Mouse (Mus musculus): Measurements from ENCODE around the gene N4bp2. TPM values are rescaled to one million over a fixed set of nuclear protein-coding genes. Genes with fewer than 3 reads are reported as not detected.

Gene N4bp2
- total and polyA plus RNA-seq, 2 experiments from 2014 or later: 12.0 to 33.0 TPM

DNA sequence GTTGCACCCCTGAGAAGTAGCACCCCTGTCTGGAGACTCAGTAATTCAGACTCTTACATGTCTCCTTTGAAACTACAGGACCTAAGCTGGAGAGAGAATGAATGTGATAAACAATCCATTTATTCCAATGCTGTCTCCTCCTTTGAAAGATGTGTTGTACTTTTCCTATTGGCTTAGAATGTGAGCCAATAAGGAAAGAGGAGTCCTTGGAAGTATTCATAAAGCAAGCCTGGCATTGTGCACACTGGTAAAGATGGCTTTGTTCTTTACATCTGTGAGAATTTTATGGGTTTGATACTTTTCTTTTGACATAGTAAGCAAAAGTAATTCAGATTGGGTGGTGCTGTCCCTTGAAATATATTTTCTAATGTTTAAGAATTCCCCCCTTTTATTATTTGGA is 1.4 kb upstream of the N4bp2 start:
- H3K4me1 ChIP-seq (ENCODE audit: insufficient read depth, low read length): no peaks in the 10 kb centered on the region
- H3K9ac ChIP-seq (replicated peaks; ENCODE audit: low read length, poor library complexity, severe bottlenecking): no peak overlapping the region
- no peaks in the 10 kb centered on the region for H3K9me3 ChIP-seq (ENCODE audit: low read length)
- no peaks in the 10 kb centered on the region for H3K36me3 ChIP-seq (ENCODE audit: insufficient read depth, low read length)
- H3K4me3 ChIP-seq (ENCODE audit: low read depth, low read length): no peak overlapping the region
- no peak for ATAC-seq (ENCODE audit: low FRiP score)
- no peak overlapping the region for H3K4me2 ChIP-seq (ENCODE audit: low read depth, low read length, poor library complexity, severe bottlenecking)
- H3K27me3 ChIP-seq (ENCODE audit: insufficient read depth, low read length): no peaks in the 10 kb centered on the region
- no peak for TF ChIP-seq CTCF (IDR thresholded peaks at IDR 0.05)
- peak; percentile 39 for DNase-seq (ENCODE audit: low spot score)
- H3K27ac ChIP-seq (ENCODE audit: low read depth, low read length): no peak overlapping the region

DNA sequence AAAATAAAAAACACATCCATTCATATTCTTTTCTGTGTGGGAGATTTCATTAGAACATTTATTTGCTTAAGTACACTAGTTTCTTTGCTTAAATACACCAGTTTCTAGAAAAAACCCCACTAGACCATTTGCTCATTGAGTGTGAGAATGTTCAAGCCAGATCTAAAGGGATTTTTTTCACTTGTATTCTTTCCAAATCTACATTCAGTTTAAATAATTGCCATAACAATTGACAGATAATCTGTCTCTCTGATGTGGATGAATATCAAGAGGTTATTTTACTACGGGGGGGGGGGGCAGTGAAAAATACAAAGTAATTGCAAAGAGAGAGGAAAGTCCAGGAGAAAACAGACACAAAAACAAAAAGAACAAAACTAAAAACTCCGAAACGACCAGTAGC is 635 bp upstream of the N4bp2 start:
- Histone ChIP-seq H3K4me1 (ENCODE audit: insufficient read depth, low read length) (no peaks in the 10 kb centered on the region), H3K4me3 (ENCODE audit: low read depth, low read length) (peak overlapping the region; percentile 91), H3K27me3 (ENCODE audit: insufficient read depth, low read length) (no peaks in the 10 kb centered on the region), H3K9me3 (ENCODE audit: low read length) (no peaks in the 10 kb centered on the region), H3K9ac (replicated peaks; ENCODE audit: low read length, poor library complexity, severe bottlenecking) (peak overlapping the region; percentile 97), H3K27ac (ENCODE audit: low read depth, low read length) (peak overlapping the region; percentile 100), H3K4me2 (ENCODE audit: low read depth, low read length, poor library complexity, severe bottlenecking) (peak overlapping the region; percentile 71), H3K36me3 (ENCODE audit: insufficient read depth, low read length) (no peaks in the 10 kb centered on the region)
- ATAC-seq (ENCODE audit: low FRiP score) (no peak), DNase-seq (ENCODE audit: low spot score) (no peak)
- TF ChIP-seq CTCF (IDR thresholded peaks at IDR 0.05): no peak
- WGBS: 1% methylated on average over 3 of the region's 3 CpGs

DNA sequence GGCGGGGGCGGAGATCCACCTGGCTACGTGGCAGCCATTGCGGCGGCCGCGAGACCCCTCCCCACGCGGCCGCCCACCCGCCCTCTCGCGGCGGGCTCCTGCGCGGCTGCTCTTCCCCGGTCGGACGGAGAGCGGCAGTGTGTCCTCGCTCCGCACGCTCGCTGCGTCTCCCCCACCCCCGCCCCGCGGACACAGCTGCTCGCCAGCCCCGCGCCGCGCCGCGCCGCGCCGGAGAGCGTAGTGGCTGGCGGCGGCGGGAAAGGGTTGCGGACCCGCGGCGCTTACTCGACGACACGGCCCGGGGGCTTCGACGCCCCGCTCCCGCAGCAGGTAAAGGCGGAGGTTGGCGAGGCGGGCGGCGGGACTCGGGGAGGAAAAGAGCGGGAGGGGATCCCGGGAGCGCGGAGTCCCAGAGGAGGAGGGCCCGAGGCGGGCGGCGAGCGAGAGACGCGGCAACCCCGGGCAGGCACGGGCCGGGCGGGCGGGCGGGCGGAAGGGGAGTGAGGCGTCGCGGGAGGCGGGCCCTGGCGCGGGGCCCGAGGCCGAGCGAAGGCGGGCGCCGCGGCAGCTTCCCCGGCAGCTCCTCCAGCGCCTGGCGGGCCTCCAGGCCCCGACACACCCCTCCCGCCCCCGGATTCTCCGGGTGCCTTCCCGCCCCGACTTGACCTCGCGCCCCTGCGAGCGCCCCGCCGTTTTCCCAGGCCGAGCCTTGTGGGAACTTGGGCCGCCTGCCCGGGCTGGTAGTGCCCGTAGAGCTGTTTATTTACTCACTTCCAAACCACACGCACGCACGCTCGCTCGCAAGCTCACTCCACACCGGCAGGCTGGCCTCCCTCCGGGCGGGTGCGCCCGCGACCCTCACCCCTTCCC is 830 bp downstream of the N4bp2 start:
- TF ChIP-seq CTCF (IDR thresholded peaks at IDR 0.05): peak; percentile 73
- Histone ChIP-seq H3K36me3 (ENCODE audit: insufficient read depth, low read length) (no peaks in the 10 kb centered on the region), H3K9me3 (ENCODE audit: low read length) (no peaks in the 10 kb centered on the region), H3K4me1 (ENCODE audit: insufficient read depth, low read length) (no peaks in the 10 kb centered on the region), H3K27me3 (ENCODE audit: insufficient read depth, low read length) (no peaks in the 10 kb centered on the region), H3K4me3 (ENCODE audit: low read depth, low read length) (peak overlapping the region; percentile 91), H3K27ac (ENCODE audit: low read depth, low read length) (peak overlapping the region; percentile 100), H3K9ac (replicated peaks; ENCODE audit: low read length, poor library complexity, severe bottlenecking) (peak overlapping the region; percentile 97), H3K4me2 (ENCODE audit: low read depth, low read length, poor library complexity, severe bottlenecking) (peak overlapping the region; percentile 71)
- ATAC-seq (ENCODE audit: low FRiP score): peak; percentile 89
- DNase-seq (ENCODE audit: low spot score): peak; percentile 90
- under 1% methylated on average over 66 of the region's 121 CpGs for WGBS

DNA sequence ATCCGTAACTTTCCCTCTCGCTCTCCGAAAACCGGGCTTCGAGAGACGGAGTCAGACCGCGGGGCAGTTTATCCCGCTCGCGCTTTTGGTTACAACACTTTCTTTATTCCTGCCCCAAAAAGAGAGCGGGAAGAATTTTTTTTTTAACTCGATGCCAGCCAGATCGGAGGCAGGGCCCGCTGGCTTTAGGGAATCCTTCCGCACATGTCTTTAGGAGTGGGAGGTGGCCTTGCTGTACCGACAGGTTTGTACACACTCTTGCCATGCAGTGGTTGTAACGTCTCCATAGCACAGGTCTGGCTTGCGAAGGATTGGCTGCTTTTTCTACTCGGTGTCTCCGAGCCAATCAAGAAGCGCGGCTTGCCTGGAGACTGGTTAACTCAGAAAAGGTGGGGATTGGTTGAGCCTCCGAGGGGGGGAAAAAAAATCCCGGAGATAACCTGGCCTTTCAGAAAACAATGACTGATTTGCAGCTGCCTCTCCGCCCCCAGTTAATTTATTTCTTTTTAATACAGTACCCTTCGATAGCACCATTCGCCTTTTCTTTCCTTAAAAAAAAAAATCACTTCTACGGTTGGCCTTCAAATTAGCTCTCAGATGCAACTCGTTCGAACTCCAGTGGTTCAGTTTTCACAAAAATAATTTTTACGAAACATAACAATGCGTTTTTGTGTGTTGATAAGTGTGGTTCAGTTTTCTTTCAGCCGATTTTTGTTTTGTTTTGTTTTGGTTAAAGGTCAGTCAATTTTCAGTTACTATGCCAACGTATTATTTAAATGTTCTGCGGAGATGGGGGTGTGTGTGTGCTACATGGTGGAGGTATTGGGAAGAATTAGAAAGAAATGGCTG is 1.7 kb downstream of the N4bp2 start:
- Histone ChIP-seq H3K4me2 (ENCODE audit: low read depth, low read length, poor library complexity, severe bottlenecking) (peak overlapping the region; percentile 71), H3K4me1 (ENCODE audit: insufficient read depth, low read length) (no peaks in the 10 kb centered on the region), H3K9me3 (ENCODE audit: low read length) (no peaks in the 10 kb centered on the region), H3K36me3 (ENCODE audit: insufficient read depth, low read length) (no peaks in the 10 kb centered on the region), H3K27me3 (ENCODE audit: insufficient read depth, low read length) (no peaks in the 10 kb centered on the region), H3K4me3 (ENCODE audit: low read depth, low read length) (peak overlapping the region; percentile 91), H3K9ac (replicated peaks; ENCODE audit: low read length, poor library complexity, severe bottlenecking) (peak overlapping the region; percentile 97), H3K27ac (ENCODE audit: low read depth, low read length) (peak overlapping the region; percentile 100)
- DNase-seq (ENCODE audit: low spot score): peak; percentile 97
- no peak for TF ChIP-seq CTCF (IDR thresholded peaks at IDR 0.05)
- peak; percentile 89 for ATAC-seq (ENCODE audit: low FRiP score)
- 3% methylated on average over 36 of the region's 36 CpGs for WGBS

DNA sequence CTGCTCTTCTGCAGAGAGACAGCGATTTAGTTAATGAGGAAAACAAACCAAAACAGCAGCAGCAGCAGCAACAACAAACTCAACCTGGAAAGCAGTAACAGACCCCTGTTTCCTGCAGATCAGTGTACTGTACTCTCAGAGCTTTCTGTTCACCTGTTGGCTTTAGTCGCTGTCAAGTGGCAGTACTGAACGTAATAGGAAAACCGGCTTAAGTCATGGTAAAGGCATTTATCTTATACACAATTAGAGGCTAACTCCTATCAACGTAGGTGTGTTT is 2.3 kb downstream of the N4bp2 start:
- Histone ChIP-seq H3K9me3 (ENCODE audit: low read length) (no peaks in the 10 kb centered on the region), H3K9ac (replicated peaks; ENCODE audit: low read length, poor library complexity, severe bottlenecking) (0 out of 2 replicates have a peak overlapping the region, but pooled peaks have one; percentile 54), H3K4me3 (ENCODE audit: low read depth, low read length) (peak overlapping the region; percentile 91), H3K27me3 (ENCODE audit: insufficient read depth, low read length) (no peaks in the 10 kb centered on the region), H3K4me1 (ENCODE audit: insufficient read depth, low read length) (no peaks in the 10 kb centered on the region), H3K27ac (ENCODE audit: low read depth, low read length) (peak overlapping the region; percentile 100; the same call in 1 of the 2 replicates), H3K4me2 (ENCODE audit: low read depth, low read length, poor library complexity, severe bottlenecking) (peak overlapping the region; percentile 71), H3K36me3 (ENCODE audit: insufficient read depth, low read length) (no peaks in the 10 kb centered on the region)
- ATAC-seq (ENCODE audit: low FRiP score) (no peak), DNase-seq (ENCODE audit: low spot score) (no peak)
- WGBS: 42% methylated on average over 5 of the region's 5 CpGs
- no peak for TF ChIP-seq CTCF (IDR thresholded peaks at IDR 0.05)

DNA sequence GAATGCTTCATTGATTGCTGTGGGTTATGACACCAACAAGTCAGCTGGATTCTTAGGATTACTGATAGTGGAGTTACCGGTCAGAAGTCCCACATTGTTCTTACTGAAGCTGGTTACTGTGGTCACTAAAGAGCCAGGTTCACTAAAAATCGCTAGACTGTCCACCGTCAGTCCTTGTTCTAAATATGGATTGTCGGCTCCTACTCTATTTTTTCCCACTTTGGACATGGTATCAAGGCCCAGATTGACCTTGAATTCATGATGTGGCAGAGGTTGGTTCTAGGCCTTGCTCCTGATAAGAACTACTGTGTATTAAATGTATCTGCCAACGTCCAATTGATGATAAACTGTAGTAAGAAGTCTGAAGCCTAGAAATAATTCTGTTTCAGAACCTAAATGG is 4.7 kb downstream of the N4bp2 start:
- H3K36me3 ChIP-seq (ENCODE audit: insufficient read depth, low read length): no peaks in the 10 kb centered on the region
- H3K27me3 ChIP-seq (ENCODE audit: insufficient read depth, low read length): no peaks in the 10 kb centered on the region
- no peak overlapping the region for H3K27ac ChIP-seq (ENCODE audit: low read depth, low read length)
- no peaks in the 10 kb centered on the region for H3K4me1 ChIP-seq (ENCODE audit: insufficient read depth, low read length)
- WGBS: 91% methylated on average over 5 of the region's 5 CpGs
- H3K4me3 ChIP-seq (ENCODE audit: low read depth, low read length): no peak overlapping the region
- no peak for TF ChIP-seq CTCF (IDR thresholded peaks at IDR 0.05)
- no peak overlapping the region for H3K9ac ChIP-seq (replicated peaks; ENCODE audit: low read length, poor library complexity, severe bottlenecking)
- no peak for DNase-seq (ENCODE audit: low spot score)
- H3K9me3 ChIP-seq (ENCODE audit: low read length): no peaks in the 10 kb centered on the region
- no peak for ATAC-seq (ENCODE audit: low FRiP score)
- H3K4me2 ChIP-seq (ENCODE audit: low read depth, low read length, poor library complexity, severe bottlenecking): no peak overlapping the region
